Mouse (Mus musculus) bone marrow macrophage, adult 2 months (primary cell): ENCODE measurements around the gene Cemip2.

Experiments
- CTCF ChIP-seq: IDR thresholded peaks from 2 replicates; pipeline ENCODE4 v1.5.1; 2012; ENCODE audit warnings: low read depth, mild to moderate bottlenecking, low read length, moderate library complexity
- POLR2A ChIP-seq: IDR thresholded peaks from 2 replicates; pipeline ENCODE4 v1.6.1; 2012; ENCODE audit warnings: mild to moderate bottlenecking, low read depth, low read length, borderline replicate concordance

DNA sequence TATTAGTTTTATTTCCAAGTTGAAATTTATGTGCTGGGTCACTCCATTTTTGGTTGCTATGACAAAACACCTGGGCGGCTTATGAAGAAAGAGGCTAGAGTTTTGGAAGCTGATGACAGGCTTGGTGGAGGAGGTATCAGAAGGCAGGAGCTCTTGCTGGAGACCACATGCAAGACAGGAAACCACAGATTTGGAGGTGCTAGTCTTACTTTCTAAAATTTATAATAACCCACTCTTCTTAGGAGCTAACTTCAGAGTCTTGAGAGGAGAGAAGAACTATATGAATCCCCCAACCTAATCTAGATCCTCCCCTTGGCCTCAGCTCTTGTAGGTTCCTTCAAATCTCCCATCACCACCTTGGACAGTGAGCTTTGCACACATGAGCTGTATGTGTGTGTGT, 6.6 kb upstream of the Cemip2 start:
- TF ChIP-seq POLR2A (no peak), CTCF (no peak)
